ENCODE assay signal across 33 mouse cellular contexts in the genomic region with DNA sequence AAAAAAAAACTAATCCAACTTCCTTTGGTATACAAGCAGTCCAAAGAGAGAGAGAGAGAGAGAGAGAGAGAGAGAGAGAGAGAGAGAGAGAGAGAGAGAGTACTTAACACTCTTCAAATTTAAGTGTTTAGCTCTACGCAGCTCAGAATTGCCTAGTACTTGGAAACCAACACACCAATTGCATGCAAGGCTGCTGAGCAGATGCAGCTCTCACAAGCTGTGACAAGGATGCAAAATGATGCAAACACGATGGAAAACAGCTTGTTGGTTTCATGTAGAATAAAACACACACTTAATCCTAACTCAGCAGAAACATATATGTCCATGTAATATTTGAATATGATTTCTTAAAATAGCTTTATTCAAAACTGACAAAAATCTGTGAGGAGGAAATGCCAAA.
"Had no signal": no experiment of that assay in that cellular context is flagged by ENCODE, and none has a peak within 500 bp of the region (broad histone marks: within the 10 kb centered on the region; RNA-seq: fewer than 3 reads in every experiment).

No protein-coding gene starts in this region.

- ATAC-seq: liver, embryonic 12.5 days; liver, postnatal 0 days; lung, postnatal 0 days; midbrain, embryonic 13.5 days; midbrain, embryonic 15.5 days; midbrain, embryonic 16.5 days had no signal

- H3K4me2 ChIP-seq: limb, embryonic 12.5 days; limb, embryonic 13.5 days; limb, embryonic 15.5 days; liver, embryonic 11.5 days; liver, embryonic 12.5 days; liver, embryonic 13.5 days; liver, embryonic 15.5 days; lung, embryonic 14.5 days; lung, embryonic 15.5 days; midbrain, embryonic 11.5 days; midbrain, embryonic 12.5 days; midbrain, embryonic 13.5 days; midbrain, embryonic 15.5 days; neural tube, embryonic 12.5 days; neural tube, embryonic 13.5 days had no signal

- H3K36me3 ChIP-seq: limb, embryonic 10.5 days; limb, embryonic 12.5 days; limb, embryonic 13.5 days; limb, embryonic 15.5 days; liver, embryonic 12.5 days; liver, embryonic 13.5 days; liver, embryonic 15.5 days; lung, embryonic 15.5 days; midbrain, embryonic 10.5 days; midbrain, embryonic 12.5 days; midbrain, embryonic 13.5 days; midbrain, embryonic 15.5 days; neural tube, embryonic 12.5 days; neural tube, embryonic 13.5 days had no signal

- H3K9ac ChIP-seq: limb, embryonic 12.5 days; limb, embryonic 13.5 days; limb, embryonic 15.5 days; liver, embryonic 12.5 days; liver, embryonic 13.5 days; liver, embryonic 14.5 days; liver, embryonic 15.5 days; liver, postnatal 0 days; lung, embryonic 14.5 days; lung, embryonic 15.5 days; midbrain, embryonic 12.5 days; midbrain, embryonic 13.5 days; midbrain, embryonic 15.5 days; neural tube, embryonic 12.5 days; neural tube, embryonic 13.5 days had no signal

- H3K27me3 ChIP-seq: limb, embryonic 12.5 days; limb, embryonic 13.5 days; limb, embryonic 15.5 days; liver, embryonic 12.5 days; liver, embryonic 13.5 days; liver, embryonic 15.5 days; lung, embryonic 15.5 days; megakaryocyte, embryonic 14.5 days; midbrain, embryonic 12.5 days; midbrain, embryonic 13.5 days; midbrain, embryonic 15.5 days; neural tube, embryonic 12.5 days; neural tube, embryonic 13.5 days had no signal

- DNase-seq: left cerebral cortex, postnatal 4 days; liver; liver, embryonic 13.5 days; liver, postnatal 0 days; lung, adult 18-20 months; lung, adult 2 months; lung, embryonic 14.5 days; lung, postnatal 10 days; lung, postnatal 14 days; lung, postnatal 36 days; lung, postnatal 4 days; midbrain, embryonic 14.5 days had no signal

- H3K4me1 ChIP-seq: limb, embryonic 10.5 days; limb, embryonic 12.5 days; limb, embryonic 13.5 days; limb, embryonic 15.5 days; liver, embryonic 12.5 days; liver, embryonic 13.5 days; liver, embryonic 15.5 days; lung, embryonic 15.5 days; megakaryocyte, embryonic 14.5 days; midbrain, embryonic 10.5 days; midbrain, embryonic 12.5 days; midbrain, embryonic 13.5 days; midbrain, embryonic 15.5 days; neural tube, embryonic 12.5 days; neural tube, embryonic 13.5 days had no signal

- H3K9me3 ChIP-seq: limb, embryonic 10.5 days; limb, embryonic 12.5 days; limb, embryonic 13.5 days; limb, embryonic 15.5 days; liver, embryonic 12.5 days; liver, embryonic 13.5 days; lung, embryonic 15.5 days; midbrain, embryonic 10.5 days; midbrain, embryonic 12.5 days; midbrain, embryonic 13.5 days; midbrain, embryonic 15.5 days; neural tube, embryonic 12.5 days; neural tube, embryonic 13.5 days had no signal

- H3K4me3 ChIP-seq: limb, embryonic 10.5 days; limb, embryonic 12.5 days; limb, embryonic 13.5 days; limb, embryonic 15.5 days; liver, embryonic 12.5 days; liver, embryonic 13.5 days; liver, embryonic 15.5 days; lung, embryonic 15.5 days; megakaryocyte, embryonic 14.5 days; midbrain, embryonic 10.5 days; midbrain, embryonic 12.5 days; midbrain, embryonic 13.5 days; midbrain, embryonic 15.5 days; myocyte; neural tube, embryonic 12.5 days; neural tube, embryonic 13.5 days had no signal

- H3K27ac ChIP-seq: limb, embryonic 10.5 days; limb, embryonic 12.5 days; limb, embryonic 13.5 days; limb, embryonic 15.5 days; liver, embryonic 12.5 days; liver, embryonic 13.5 days; liver, embryonic 14.5 days; liver, embryonic 15.5 days; lung, embryonic 15.5 days; macrophage; midbrain, embryonic 10.5 days; midbrain, embryonic 12.5 days; midbrain, embryonic 13.5 days; midbrain, embryonic 15.5 days; neural tube, embryonic 12.5 days; neural tube, embryonic 13.5 days had no signal
